Mouse (Mus musculus) lung, postnatal 0 days (tissue): ENCODE results near the gene Cyp2c66. TPM values are rescaled to one million over a fixed set of nuclear protein-coding genes. Genes with fewer than 3 reads are reported as not detected.
"Not testable (repeated sequence)": the region's sequence is repeated elsewhere in the genome, so short reads cannot be mapped to it uniquely, and the experiment has no call there.

Source experiments
- ATAC-seq: fragments of 200-750 bp; cut with Nextera tagmentation; 2 replicates; pipeline ENCODE4 v1.8.0; 2017; ENCODE audit warnings: moderate library complexity
- DNase-seq: peaks from one replicate; pipeline ENCODE4 v3.0.0-alpha.2; 2016; ENCODE audit warnings: low spot score
- H3K27ac ChIP-seq: fragments of 300-500 bp; sonication (generic); 2 replicates; pipeline ENCODE4 v1.5.1; 2014; ENCODE audit warnings: antibody characterized with exemption, mild to moderate bottlenecking, low read length, mixed read lengths
- H3K27me3 ChIP-seq: fragments of 300-500 bp; sonication (generic); replicated peaks from 2 replicates; pipeline ENCODE4 v1.6.1; 2014; ENCODE audit warnings: low read length, mixed read lengths; ENCODE audit not compliant: insufficient read depth
- H3K36me3 ChIP-seq: fragments of 300-500 bp; sonication (generic); 2 replicates; pipeline ENCODE4 v1.6.1; 2014; ENCODE audit warnings: low read length, mixed read lengths; ENCODE audit not compliant: insufficient read depth
- H3K4me1 ChIP-seq: fragments of 300-500 bp; sonication (generic); 2 replicates; pipeline ENCODE4 v1.6.1; 2014; ENCODE audit warnings: antibody characterized with exemption, low read depth, low read length, mixed read lengths; ENCODE audit not compliant: insufficient read depth
- H3K4me2 ChIP-seq: fragments of 300-500 bp; sonication (generic); replicated peaks from 2 replicates; pipeline ENCODE4 v1.6.1; 2014; ENCODE audit warnings: low read depth, mild to moderate bottlenecking, low read length, moderate library complexity, mixed read lengths
- H3K4me3 ChIP-seq: fragments of 300-500 bp; sonication (generic); 2 replicates; pipeline ENCODE4 v1.5.1; 2014; ENCODE audit warnings: low read depth, low read length
- H3K9ac ChIP-seq: fragments of 300-500 bp; sonication (generic); replicated peaks from 2 replicates; pipeline ENCODE4 v1.6.1; 2014; ENCODE audit warnings: low read depth, mild to moderate bottlenecking
- H3K9me3 ChIP-seq: fragments of 300-500 bp; sonication (generic); 2 replicates; pipeline ENCODE4 v1.6.1; 2016; ENCODE audit warnings: low read length, mixed read lengths
- CTCF ChIP-seq: IDR thresholded peaks from 2 replicates; pipeline ENCODE4 v1.5.1; 2016; ENCODE audit warnings: antibody characterized with exemption, mild to moderate bottlenecking
- EP300 ChIP-seq: IDR thresholded peaks from 2 replicates; pipeline ENCODE4 v1.6.1; 2016; ENCODE audit warnings: antibody characterized with exemption, mild to moderate bottlenecking, control low read depth
- WGBS: fragments of 180-500 bp; shearing (Covaris S2); extraction: QIAGEN DNeasy Blood & Tissue Kit; methylation state at CpG from one replicate; pipeline ENCODE4 v1.1.7; 2014; 5-methylcytosine and 5-hydroxymethylcytosine counted together
- polyA plus RNA-seq: library from polyadenylated mRNA; unstranded; fragments of >200 nt; fragmentation: Nextera tagmentation; extraction: Ambion mirVana; gene quantifications from 2 replicates; pipeline ENCODE4 v1.2.1, GENCODE M21; 2015

The Cyp2c66 gene
- polyA plus RNA-seq, result not detected in 2 replicates

- no peaks in the 10 kb centered on the region for H3K4me1 ChIP-seq
- WGBS, result 66% methylated on average over 1 of the region's 1 CpGs
- H3K9ac ChIP-seq, result no peak within 1 kb of the TSS
- no peak within 1 kb of the TSS for H3K4me2 ChIP-seq
- H3K9me3 ChIP-seq, result no peaks in the 10 kb centered on the region
- H3K27me3 ChIP-seq, result no peaks in the 10 kb centered on the region
- no peak within 1 kb of the TSS for H3K4me3 ChIP-seq
- no peak for ATAC-seq
- DNase-seq, result no peak
- TF ChIP-seq EP300, result no peak
- no peak for TF ChIP-seq CTCF
- H3K27ac ChIP-seq, result no peak within 1 kb of the TSS
- H3K36me3 ChIP-seq, result no peaks in the 10 kb centered on the region
Observed at GRCm38 (mm10) chr19:39113644-39114043, at the start of gene Cyp2c66. Cyp2c66 (plus strand) TSS chr19:39113898.

- H3K36me3 ChIP-seq, H3K4me1 ChIP-seq, H3K9ac ChIP-seq, H3K4me2 ChIP-seq, H3K27me3 ChIP-seq, DNase-seq, H3K4me3 ChIP-seq, ATAC-seq, H3K27ac ChIP-seq, H3K9me3 ChIP-seq: not testable (repeated sequence)
- WGBS, result 72% methylated on average over 2 of the region's 2 CpGs
Observed at GRCm38 (mm10) chr19:39098779-39099178, 14.9 kb upstream of the Cyp2c66 start.

DNA sequence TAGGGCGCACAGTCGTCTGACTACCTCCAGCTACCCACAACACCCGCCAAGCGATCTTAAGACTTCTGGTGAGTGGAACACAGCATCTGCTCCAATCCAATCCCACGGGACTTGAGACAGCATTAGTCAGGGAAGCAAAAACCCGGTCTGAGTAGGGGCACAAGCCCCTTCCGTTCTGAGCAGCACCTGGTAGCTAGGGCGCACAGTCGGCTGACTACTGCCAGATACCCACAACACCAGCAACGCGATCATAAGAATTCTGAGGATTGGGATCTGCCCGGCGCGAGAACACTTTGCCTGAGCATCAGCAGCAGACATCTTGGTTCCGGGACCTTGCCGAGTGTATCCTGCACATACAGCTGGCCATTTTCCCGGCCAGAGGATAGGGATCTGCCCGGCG lies 43.1 kb downstream of the Cyp2c66 start:
- H3K36me3 ChIP-seq, H3K9ac ChIP-seq, H3K4me1 ChIP-seq, H3K27me3 ChIP-seq, H3K4me2 ChIP-seq, H3K4me3 ChIP-seq, H3K27ac ChIP-seq, H3K9me3 ChIP-seq, DNase-seq, ATAC-seq: not testable (repeated sequence)
- WGBS, result 83% methylated on average over 19 of the region's 19 CpGs

Other genes with a start within 250 kb of the Cyp2c66 start
- gene Hells, start 183.0 kb upstream of the Cyp2c66 start, polyA plus RNA-seq, result 5.1 and 5.2 TPM in 2 replicates
- not detected in 2 replicates for gene Cyp2c55, start 106.9 kb upstream of the Cyp2c66 start, polyA plus RNA-seq
- not detected in 2 replicates for gene Cyp2c65, start 52.9 kb upstream of the Cyp2c66 start, polyA plus RNA-seq
- gene Cyp2c29, start 155.5 kb downstream of the Cyp2c66 start, polyA plus RNA-seq, result not detected in 2 replicates